Mouse (Mus musculus): Measurements from ENCODE around the gene Tex45. TPM values are rescaled to one million over a fixed set of nuclear protein-coding genes. Genes with fewer than 3 reads are reported as not detected.

The Tex45 gene
- total RNA-seq, 2 experiments from 2014 or later: not detected

GRCm38 (mm10) chr8:3516450-3517116 lies 45.9 kb downstream of the Tex45 start:
- Histone ChIP-seq H3K27ac (peak overlapping the region; percentile 87), H3K4me3 (peak overlapping the region; percentile 83)
- intact Hi-C loops (cut with DNase I): loop anchor here (5.0 kb wide), 1 partner anchor 106 kb away; the partner anchor contains the start of genes Pet100 and Xab2
- DNase-seq: peak; percentile 94
- TF ChIP-seq CTCF (IDR thresholded peaks at IDR 0.05): no peak

DNA sequence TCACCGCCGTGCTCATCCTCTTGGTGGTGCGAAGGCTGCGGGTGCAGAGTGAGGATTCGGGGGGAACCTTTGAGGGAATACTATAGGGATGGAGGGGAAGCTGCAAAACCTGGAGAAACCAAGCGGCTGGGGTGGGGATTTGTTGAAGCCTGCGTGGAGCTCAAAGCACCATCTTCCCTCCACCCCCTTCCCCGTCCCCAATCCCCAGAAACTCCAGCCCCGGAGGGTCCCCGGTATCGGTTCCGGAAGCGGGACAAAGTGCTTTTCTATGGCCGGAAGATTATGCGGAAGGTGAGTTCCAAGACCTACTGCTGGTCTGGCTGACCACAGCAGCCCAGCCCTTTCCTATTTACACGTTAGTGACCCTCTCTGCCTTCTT lies 46.4 kb downstream of the Tex45 start:
- peak overlapping the region; percentile 83 for H3K4me3 ChIP-seq
- no peak for DNase-seq
- no peak for TF ChIP-seq CTCF (IDR thresholded peaks at IDR 0.05)
- intact Hi-C loops (cut with DNase I): loop anchor here (5.0 kb wide), 1 partner anchor 105 kb away; the partner anchor contains the start of genes Pet100 and Xab2
- peak overlapping the region; percentile 87 for H3K27ac ChIP-seq

- no peak for DNase-seq
- TF ChIP-seq CTCF (IDR thresholded peaks at IDR 0.05): no peak
These were observed 51.5 kb downstream of the Tex45 start for GRCm38 (mm10) chr8:3522007-3522697.

GRCm38 (mm10) chr8:3530816-3531215 lies 60.2 kb downstream of the Tex45 start:
- intact Hi-C loops (cut with DNase I): no loop called here
- Histone ChIP-seq H3K27ac (no peak overlapping the region), H3K4me3 (no peak overlapping the region)
- no peak for TF ChIP-seq CTCF (IDR thresholded peaks at IDR 0.05)
- DNase-seq: no peak

More at GRCm38 (mm10) chr8:3522007-3522697, 51.5 kb downstream of the Tex45 start:
- intact Hi-C loops (cut with DNase I): no loop called here
- H3K27ac ChIP-seq: no peak overlapping the region
- H3K4me3 ChIP-seq: no peak overlapping the region

- intact Hi-C loops (cut with DNase I): no loop called here
- no peak for DNase-seq
- no peak overlapping the region for H3K4me3 ChIP-seq
- no peak overlapping the region for H3K27ac ChIP-seq
- no peak for TF ChIP-seq CTCF (IDR thresholded peaks at IDR 0.05)
These were observed 61.3 kb downstream of the Tex45 start for GRCm38 (mm10) chr8:3531936-3532335.

- Histone ChIP-seq H3K4me3 (no peak overlapping the region), H3K27ac (no peak overlapping the region)
- TF ChIP-seq CTCF (IDR thresholded peaks at IDR 0.05): no peak
- no peak for DNase-seq
- intact Hi-C loops (cut with DNase I): no loop called here
These were observed 65.6 kb downstream of the Tex45 start for GRCm38 (mm10) chr8:3536053-3536841.

Other genes with a start within 250 kb of the Tex45 start
- 10 to 100 TPM; 54.4 to 63.5 TPM for gene Insr, start 191.2 kb upstream of the Tex45 start, total RNA-seq (2021)
- gene A430078G23Rik, start 117.4 kb upstream of the Tex45 start, total RNA-seq (2021): not detected
- 10 to 100 TPM in 1 of 2 experiments, 1 to 10 TPM in 1; 6.9 to 11.8 TPM for gene Arhgef18, start 77.9 kb upstream of the Tex45 start, total RNA-seq (2021)
- gene Pex11g, start 3.2 kb upstream of the Tex45 start, total RNA-seq (2021): 1 to 10 TPM; 2.3 to 2.6 TPM
- gene Zfp358, start 22.3 kb downstream of the Tex45 start, total RNA-seq (2021): 10 to 100 TPM; 30.8 to 39.3 TPM
- 10 to 100 TPM; 23.5 to 24.9 TPM for gene Mcoln1, start 29.6 kb downstream of the Tex45 start, total RNA-seq (2021)
- 1 to 10 TPM; 8.7 to 9.3 TPM for gene Pnpla6, start 44.5 kb downstream of the Tex45 start, total RNA-seq (2021)
- gene C330021F23Rik, start 97.1 kb downstream of the Tex45 start, total RNA-seq (2021): not detected
- gene Camsap3, start 116.4 kb downstream of the Tex45 start, total RNA-seq (2021): under 1 TPM; 0.22 to 0.33 TPM
- gene Xab2, start 150.5 kb downstream of the Tex45 start, total RNA-seq (2021): 10 to 100 TPM; 11.0 to 11.3 TPM
- gene Pet100, start 150.7 kb downstream of the Tex45 start, total RNA-seq (2021): 10 to 100 TPM; 87.7 to 92.0 TPM
- not detected for gene Pcp2, start 154.7 kb downstream of the Tex45 start, total RNA-seq (2021)
- 1 to 10 TPM; 2.7 to 5.5 TPM for gene Stxbp2, start 160.1 kb downstream of the Tex45 start, total RNA-seq (2021)
- 1 to 10 TPM in 1 of 2 experiments, under 1 TPM in 1; 0.87 to 3.0 TPM for gene Retn, start 184.9 kb downstream of the Tex45 start, total RNA-seq (2021)
- gene Mcemp1, start 194.9 kb downstream of the Tex45 start, total RNA-seq (2021): not detected
- not detected for gene Fcor, start 201.5 kb downstream of the Tex45 start, total RNA-seq (2021)
- gene Trappc5, start 205.4 kb downstream of the Tex45 start, total RNA-seq (2021): 10 to 100 TPM; 18.2 to 20.7 TPM
- not detected for gene Fcer2a, start 223.3 kb downstream of the Tex45 start, total RNA-seq (2021)
- gene Clec4g, start 249.8 kb downstream of the Tex45 start, total RNA-seq (2021): not detected

Data from gastrocnemius, adult 2 months (tissue).